Mouse (Mus musculus) CH12.LX (cell line): Measurements from ENCODE around the gene Ptgs1. TPM values are rescaled to one million over a fixed set of nuclear protein-coding genes. Genes with fewer than 3 reads are reported as not detected.

Source experiments
- DNase-seq: peaks from one replicate; pipeline ENCODE4 v3.0.0-alpha.2; 2013; ENCODE audit errors: extremely low read depth
- H3K27ac ChIP-seq: 2 replicates; pipeline ENCODE4 v1.5.1; 2012; ENCODE audit warnings: low read depth, mild to moderate bottlenecking, control low read depth, moderate library complexity; ENCODE audit not compliant: insufficient read depth
- H3K27me3 ChIP-seq: replicated peaks from 2 replicates; pipeline ENCODE3; 2012; ENCODE audit warnings: inconsistent platforms
- H3K36me3 ChIP-seq, 2 experiments: replicated peaks in 1 of 2; 2 replicates each; pipeline versions ENCODE3 to v1.6.1; 2012; ENCODE audit warnings: inconsistent platforms in 1 of 2, low read length in 1 of 2, mild to moderate bottlenecking in 1 of 2, mixed read lengths in 1 of 2, moderate library complexity in 1 of 2; ENCODE audit not compliant: control insufficient read depth in 1 of 2, insufficient read depth in 1 of 2
- H3K4me1 ChIP-seq, 2 experiments: 2 replicates each; pipeline ENCODE4 v1.6.1; 2012; ENCODE audit warnings: inconsistent platforms in 1 of 2, moderate library complexity in 1 of 2; ENCODE audit not compliant: insufficient read depth in 2 of 2, control insufficient read depth in 1 of 2
- H3K4me2 ChIP-seq: 2 replicates; pipeline ENCODE4 v1.6.1; 2012; ENCODE audit warnings: low read depth, mild to moderate bottlenecking, control low read depth; ENCODE audit not compliant: poor library complexity, insufficient read depth, severe bottlenecking
- H3K4me3 ChIP-seq, 3 experiments: fragments of 150-350 bp in 1 of 3; sonication (generic) in 1 of 3; replicated peaks in 1 of 3; 2 replicates each; pipeline versions ENCODE3 to v1.5.1; 2011 to 2012; ENCODE audit warnings: low read depth in 2 of 3, low read length in 2 of 3, mild to moderate bottlenecking in 2 of 3, moderate library complexity in 2 of 3, control low read depth in 1 of 3, improper control_type of control experiment in 1 of 3, inconsistent platforms in 1 of 3, mixed read lengths in 1 of 3; ENCODE audit not compliant: poor library complexity in 1 of 3
- H3K79me2 ChIP-seq: replicated peaks from 2 replicates; pipeline ENCODE4 v1.6.1; 2012; ENCODE audit warnings: mild to moderate bottlenecking, moderate library complexity; ENCODE audit not compliant: control insufficient read depth, poor library complexity, insufficient read depth, severe bottlenecking; ENCODE audit errors: extremely low read depth
- H3K9ac ChIP-seq: 2 replicates; pipeline ENCODE4 v1.6.1; 2012; ENCODE audit warnings: low read depth, mild to moderate bottlenecking, control low read depth, moderate library complexity; ENCODE audit not compliant: insufficient read depth
- H3K9me3 ChIP-seq: replicated peaks from 2 replicates; pipeline ENCODE3; 2012; ENCODE audit warnings: low read length, inconsistent platforms, mixed read lengths
- CHD1 ChIP-seq: IDR thresholded peaks from 2 replicates; pipeline ENCODE4 v1.6.1; 2012; ENCODE audit warnings: low read depth, low read length, improper control_type of control experiment, inconsistent platforms
- CTCF ChIP-seq, 2 experiments: IDR thresholded peaks in 1 of 2; conservative IDR thresholded peaks in 1 of 2; 2 replicates each; pipeline ENCODE4 v1.5.1; 2011 to 2012; ENCODE audit warnings: low read depth in 2 of 2, low read length in 2 of 2, improper control_type of control experiment in 1 of 2, inconsistent platforms in 1 of 2, mild to moderate bottlenecking in 1 of 2, moderate library complexity in 1 of 2
- E2F4 ChIP-seq: IDR thresholded peaks from 2 replicates; pipeline ENCODE4 v1.6.1; 2011; ENCODE audit warnings: low read depth, low read length, improper control_type of control experiment; ENCODE audit not compliant: insufficient replicate concordance
- ELF1 ChIP-seq: IDR thresholded peaks from 2 replicates; pipeline ENCODE4 v1.6.1; 2014; ENCODE audit warnings: low read depth, mild to moderate bottlenecking, inconsistent platforms, low read length, improper control_type of control experiment
- EP300 ChIP-seq: IDR thresholded peaks from 2 replicates; pipeline ENCODE4 v1.6.1; 2011; ENCODE audit warnings: low read length, improper control_type of control experiment
- GABPA ChIP-seq: IDR thresholded peaks from 2 replicates; pipeline ENCODE4 v1.6.1; 2012; ENCODE audit warnings: low read depth, low read length, improper control_type of control experiment, inconsistent platforms; ENCODE audit not compliant: insufficient replicate concordance
- IRF4 ChIP-seq: IDR thresholded peaks from 2 replicates; pipeline ENCODE4 v1.6.1; 2014; ENCODE audit warnings: low read depth, mild to moderate bottlenecking, inconsistent platforms, low read length, improper control_type of control experiment
- JUND ChIP-seq: conservative IDR thresholded peaks from 2 replicates; pipeline ENCODE4 v1.6.1; 2011; ENCODE audit warnings: low read depth, low read length, improper control_type of control experiment
- KAT2A ChIP-seq: IDR thresholded peaks from 2 replicates; pipeline ENCODE4 v1.6.1; 2012; ENCODE audit warnings: low read length, improper control_type of control experiment, inconsistent platforms; ENCODE audit not compliant: insufficient replicate concordance
- MAFK ChIP-seq: IDR thresholded peaks from 2 replicates; pipeline ENCODE4 v1.6.1; 2011; ENCODE audit warnings: low read length, improper control_type of control experiment; ENCODE audit not compliant: insufficient replicate concordance
- MAX ChIP-seq: IDR thresholded peaks from 2 replicates; pipeline ENCODE4 v1.6.1; 2011; ENCODE audit warnings: low read length, improper control_type of control experiment
- MEF2A ChIP-seq: IDR thresholded peaks from 2 replicates; pipeline ENCODE4 v1.6.1; 2014; ENCODE audit warnings: low read depth, mild to moderate bottlenecking, inconsistent platforms, low read length, improper control_type of control experiment, borderline replicate concordance
- MYC ChIP-seq: IDR thresholded peaks from 2 replicates; pipeline ENCODE4 v1.6.1; 2011; ENCODE audit warnings: low read depth, mild to moderate bottlenecking, improper control_type of control experiment, low read length
- NRF1 ChIP-seq: IDR thresholded peaks from 2 replicates; pipeline ENCODE4 v1.6.1; 2014; ENCODE audit warnings: low read depth, mild to moderate bottlenecking, inconsistent platforms, low read length, improper control_type of control experiment, moderate library complexity
- POLR2A ChIP-seq: IDR thresholded peaks from 2 replicates; pipeline ENCODE4 v1.6.1; 2011; ENCODE audit warnings: low read depth, mild to moderate bottlenecking, improper control_type of control experiment, low read length
- RCOR1 ChIP-seq: conservative IDR thresholded peaks from 2 replicates; pipeline ENCODE4 v1.6.1; 2012; ENCODE audit warnings: low read depth, mild to moderate bottlenecking, inconsistent platforms, low read length, improper control_type of control experiment
- USF1 ChIP-seq: IDR thresholded peaks from 2 replicates; pipeline ENCODE4 v1.6.1; 2014; ENCODE audit warnings: low read depth, mild to moderate bottlenecking, inconsistent platforms, low read length, improper control_type of control experiment
- USF2 ChIP-seq: conservative IDR thresholded peaks from 2 replicates; pipeline ENCODE4 v1.6.1; 2011; ENCODE audit warnings: low read depth, low read length, improper control_type of control experiment
- ZMIZ1 ChIP-seq: IDR thresholded peaks from 2 replicates; pipeline ENCODE4 v1.6.1; 2012; ENCODE audit warnings: low read depth, mild to moderate bottlenecking, inconsistent platforms, low read length, improper control_type of control experiment
- ZNF384 ChIP-seq: IDR thresholded peaks from 2 replicates; pipeline ENCODE4 v1.6.1; 2012; ENCODE audit warnings: low read depth, low read length, improper control_type of control experiment, inconsistent platforms
- dilution Hi-C: fragments of 300-500 bp; cut with MboI; formaldehyde crosslinking; loops from 2 replicates; pipeline ENCODE4 v1.14.3; 2020; ENCODE audit warnings: low sequenced_read_pairs; ENCODE audit not compliant: extremely low pct_unique_long_range_greater_than_20kb, extremely low pct_ligation_motif_present
- in situ Hi-C: fragments of 300-500 bp; cut with MboI; formaldehyde crosslinking; loops from 3 replicates; pipeline ENCODE4 v1.14.3; 2019; ENCODE audit warnings: low sequenced_read_pairs, low pct_ligation_motif_present, low pct_unique_long_range_greater_than_20kb, mixed read lengths
- polyA plus RNA-seq: library from polyadenylated mRNA; unstranded; fragments of >175 nt; gene quantifications from 2 replicates; pipeline ENCODE4 v1.2.1, GENCODE M21; 2012; ENCODE audit warnings: low read depth; ENCODE audit not compliant: insufficient read length
- total RNA-seq, 2 experiments: library from RNA; depleted of rRNA; stranded (reverse); fragments of 300-350 nt in 1 of 2; fragments of >200 nt in 1 of 2; gene quantifications; 2 replicates each; pipeline ENCODE4 v1.2.3; 2012 to 2014

Ptgs1 gene
- total and polyA plus RNA-seq, 3 experiments: 1.6 to 3.1 (median 3.0) TPM

DNA sequence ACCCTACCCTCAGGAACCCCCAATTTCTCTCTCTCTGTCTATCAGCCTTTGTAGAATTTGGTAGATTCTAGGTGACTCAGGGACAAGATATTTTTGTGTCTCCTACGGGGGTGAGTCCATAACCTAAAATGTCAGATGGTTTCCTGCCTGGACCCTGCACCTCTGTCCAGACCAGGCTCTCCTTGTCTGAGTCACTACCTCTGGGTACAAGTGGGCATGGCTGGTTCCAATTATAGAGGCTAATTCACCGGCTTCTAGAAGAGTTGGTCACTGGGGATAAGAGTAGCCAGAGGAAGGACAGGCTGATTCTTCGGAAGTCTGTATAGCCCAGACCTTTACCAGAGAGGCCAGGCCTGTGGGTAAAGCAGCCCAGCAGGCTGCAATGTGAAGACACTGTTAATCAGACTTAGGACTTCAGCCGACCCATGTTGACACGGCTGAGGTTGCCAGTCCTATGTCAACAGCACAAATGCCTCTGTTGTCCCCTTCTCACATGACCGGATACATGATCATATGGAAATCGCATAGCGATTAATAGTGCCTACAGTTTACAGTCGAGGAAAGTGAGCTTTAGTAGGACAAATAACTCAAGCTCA lies 13.2 kb downstream of the Ptgs1 start:
- Histone ChIP-seq H3K36me3 (no peaks in the 10 kb centered on the region), H3K9me3 (peaks cover 3% of the 10 kb centered on the region), H3K9ac (no peak overlapping the region), H3K4me3 (no peak overlapping the region), H3K4me1 (peaks cover 0 to 34% of the 10 kb centered on the region in 2 experiments; a peak in 2 of 4 replicates), H3K27ac (no peak overlapping the region), H3K4me2 (no peak overlapping the region), H3K27me3 (no peaks in the 10 kb centered on the region), H3K79me2 (no peaks in the 10 kb centered on the region)
- dilution Hi-C loops: no loop called here
- TF ChIP-seq MYC: no peak
- TF ChIP-seq MAFK: no peak
- TF ChIP-seq E2F4: no peak
- TF ChIP-seq MAX: no peak
- TF ChIP-seq KAT2A: no peak
- no peak for TF ChIP-seq JUND
- no peak for TF ChIP-seq GABPA
- no peak for TF ChIP-seq CHD1
- TF ChIP-seq ZNF384: no peak
- TF ChIP-seq USF1: no peak
- TF ChIP-seq MEF2A: no peak
- no peak for TF ChIP-seq ZMIZ1
- no peak for DNase-seq
- in situ Hi-C loops: no loop called here

GRCm38 (mm10) chr2:36243892-36244309 lies 13.7 kb downstream of the Ptgs1 start:
- Histone ChIP-seq H3K9ac (no peak overlapping the region), H3K36me3 (no peaks in the 10 kb centered on the region), H3K79me2 (no peaks in the 10 kb centered on the region), H3K4me2 (no peak overlapping the region), H3K27ac (no peak overlapping the region)
- dilution Hi-C loops (no loop called here), in situ Hi-C loops (no loop called here)
- TF ChIP-seq RCOR1: no peak
- TF ChIP-seq USF2: no peak
- TF ChIP-seq, all 38 proteins: peak for 0
- no peak for DNase-seq
- Histone ChIP-seq H3K4me1 (peaks cover 0 to 34% of the 10 kb centered on the region in 2 experiments; a peak in 2 of 4 replicates), H3K9me3 (no peaks in the 10 kb centered on the region), H3K27me3 (no peaks in the 10 kb centered on the region), H3K4me3 (no peak overlapping the region)

DNA sequence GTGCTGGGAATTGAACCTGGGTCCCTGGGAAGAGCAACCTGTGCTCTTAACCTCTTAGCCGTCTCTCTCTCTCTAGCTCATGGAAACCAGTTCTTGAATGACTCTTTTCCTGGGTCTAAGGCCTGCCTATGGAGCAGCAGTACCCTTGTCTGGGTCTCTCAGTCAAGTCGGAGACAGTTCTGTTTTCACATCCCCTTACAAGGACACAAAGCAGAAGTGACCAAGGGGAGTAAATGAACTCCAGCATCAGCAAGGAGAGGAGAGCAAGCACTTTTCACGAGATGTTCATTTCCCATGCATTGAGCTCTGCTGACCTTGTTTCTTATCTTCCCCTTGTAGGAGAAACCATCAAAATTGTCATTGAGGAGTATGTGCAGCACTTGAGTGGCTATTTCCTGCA lies 14.5 kb downstream of the Ptgs1 start:
- H3K9ac ChIP-seq: no peak overlapping the region
- no peaks in the 10 kb centered on the region for H3K79me2 ChIP-seq
- H3K4me3 ChIP-seq: no peak overlapping the region
- TF ChIP-seq MYC (no peak), RCOR1 (no peak), MAX (no peak), NRF1 (no peak), ELF1 (no peak), POLR2A (no peak), MEF2A (no peak), IRF4 (no peak), JUND (no peak), ZNF384 (no peak), CTCF (conservative IDR thresholded peaks at IDR 0.05 in 1 of 2, IDR thresholded peaks at IDR 0.05 in 1 of 2; ENCODE audit: low read depth in 2 of 2, low read length in 2 of 2) (no peak), EP300 (no peak)
- peak; percentile 12 for DNase-seq
- no peak overlapping the region for H3K27ac ChIP-seq
- H3K27me3 ChIP-seq: no peaks in the 10 kb centered on the region
- H3K36me3 ChIP-seq: no peaks in the 10 kb centered on the region
- in situ Hi-C loops (no loop called here), dilution Hi-C loops (no loop called here)
- H3K4me1 ChIP-seq: peaks cover 0 to 34% of the 10 kb centered on the region in 2 experiments; a peak in 2 of 4 replicates
- H3K4me2 ChIP-seq: no peak overlapping the region
- H3K9me3 ChIP-seq: no peaks in the 10 kb centered on the region
